Mouse (Mus musculus) limb, embryonic 12.5 days (tissue): ENCODE results near the gene Cdc16. TPM values are rescaled to one million over a fixed set of nuclear protein-coding genes. Genes with fewer than 3 reads are reported as not detected.

Source experiments
- ATAC-seq: fragments of 200-750 bp; cut with Nextera tagmentation; 2 replicates; pipeline ENCODE4 v1.8.0; 2017; ENCODE audit warnings: low read depth, moderate TSS enrichment; ENCODE audit not compliant: insufficient number of reproducible peaks, insufficient read depth, low FRiP score, low TSS enrichment
- H3K27ac ChIP-seq: fragments of 300-500 bp; sonication (generic); 2 replicates; pipeline ENCODE4 v1.5.1; 2016; ENCODE audit warnings: mild to moderate bottlenecking, moderate library complexity
- H3K27me3 ChIP-seq: fragments of 300-500 bp; sonication (generic); 2 replicates; pipeline ENCODE4 v1.6.1; 2016; ENCODE audit warnings: mild to moderate bottlenecking, moderate library complexity
- H3K36me3 ChIP-seq: fragments of 300-500 bp; sonication (generic); 2 replicates; pipeline ENCODE4 v1.6.1; 2016; ENCODE audit warnings: mild to moderate bottlenecking, moderate library complexity
- H3K4me1 ChIP-seq: fragments of 300-500 bp; sonication (generic); replicated peaks from 2 replicates; pipeline ENCODE4 v1.6.1; 2016
- H3K4me2 ChIP-seq: fragments of 300-500 bp; sonication (generic); 2 replicates; pipeline ENCODE4 v1.6.1; 2016; ENCODE audit warnings: mild to moderate bottlenecking, moderate library complexity
- H3K4me3 ChIP-seq: fragments of 300-500 bp; sonication (generic); replicated peaks from 2 replicates; pipeline ENCODE4 v1.5.1; 2016; ENCODE audit warnings: mild to moderate bottlenecking
- H3K9ac ChIP-seq: fragments of 300-500 bp; sonication (generic); replicated peaks from 2 replicates; pipeline ENCODE4 v1.6.1; 2016; ENCODE audit warnings: mild to moderate bottlenecking, moderate library complexity
- H3K9me3 ChIP-seq: fragments of 300-500 bp; sonication (generic); 2 replicates; pipeline ENCODE4 v1.6.1; 2016; ENCODE audit warnings: mild to moderate bottlenecking, moderate library complexity
- WGBS: fragments of 180-500 bp; shearing (Covaris S2); methylation state at CpG from one replicate; pipeline ENCODE4 v1.1.7; 2016; 5-methylcytosine and 5-hydroxymethylcytosine counted together
- polyA plus RNA-seq: library from polyadenylated mRNA; unstranded; fragments of >200 nt; fragmentation: Nextera tagmentation; extraction: Ambion mirVana; gene quantifications from 2 replicates; pipeline ENCODE4 v1.2.1, GENCODE M21; 2016

Gene Cdc16
- polyA plus RNA-seq, 1 experiment from 2014 or later: 243 TPM

DNA sequence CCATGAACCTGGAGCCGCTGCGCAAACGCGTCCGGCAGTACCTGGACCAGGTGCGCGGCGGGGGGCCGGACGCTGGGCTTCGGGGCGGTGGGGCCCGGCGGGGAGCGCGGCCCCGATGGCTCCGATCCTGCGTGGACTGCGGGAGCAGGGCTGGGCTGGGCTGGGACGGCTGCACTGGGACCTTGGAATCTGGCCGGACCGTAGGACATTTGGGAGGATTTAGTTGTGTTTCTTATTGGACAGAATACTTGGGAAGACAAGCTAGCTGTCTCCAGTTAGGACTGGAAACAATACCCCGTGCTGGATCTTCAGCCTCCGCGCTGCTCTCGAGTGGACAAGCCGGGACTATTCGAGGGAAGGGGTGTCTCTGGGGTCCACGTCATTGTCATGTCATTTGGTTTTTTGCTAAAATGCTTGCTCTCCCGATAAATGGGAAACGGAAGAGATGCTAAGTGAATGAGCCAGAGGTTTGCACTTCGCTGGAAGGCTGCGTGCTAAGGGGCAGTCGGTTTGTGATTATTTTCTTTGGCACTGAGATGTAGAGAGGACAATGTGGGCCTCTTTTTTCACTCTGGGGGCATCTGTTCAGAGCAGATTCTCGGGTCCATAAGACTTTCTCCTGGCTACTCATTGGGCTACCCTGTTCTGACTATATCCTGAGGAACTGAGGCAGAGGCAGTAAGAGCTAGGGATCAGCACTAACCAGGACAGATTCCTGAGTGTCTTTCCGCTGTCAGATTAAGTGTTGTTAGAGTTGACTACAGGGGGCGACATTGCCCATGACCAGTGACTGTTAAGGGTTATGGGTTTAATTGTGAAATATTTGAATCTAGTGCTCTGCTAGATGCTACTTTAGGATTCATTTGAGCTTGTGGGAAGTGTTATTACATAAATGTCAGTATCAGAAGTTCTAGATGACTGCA lies 590 bp downstream of the Cdc16 start:
- Histone ChIP-seq H3K27ac (peak overlapping the region; percentile 84), H3K36me3 (peaks cover 27% of the 10 kb centered on the region), H3K27me3 (no peaks in the 10 kb centered on the region), H3K9ac (peak overlapping the region; percentile 95), H3K4me1 (peaks cover 23% of the 10 kb centered on the region), H3K9me3 (no peaks in the 10 kb centered on the region), H3K4me3 (peak overlapping the region; percentile 100), H3K4me2 (peak overlapping the region; percentile 91)
- ATAC-seq: peak; percentile 71
- under 1% methylated on average over 38 of the region's 38 CpGs for WGBS

DNA sequence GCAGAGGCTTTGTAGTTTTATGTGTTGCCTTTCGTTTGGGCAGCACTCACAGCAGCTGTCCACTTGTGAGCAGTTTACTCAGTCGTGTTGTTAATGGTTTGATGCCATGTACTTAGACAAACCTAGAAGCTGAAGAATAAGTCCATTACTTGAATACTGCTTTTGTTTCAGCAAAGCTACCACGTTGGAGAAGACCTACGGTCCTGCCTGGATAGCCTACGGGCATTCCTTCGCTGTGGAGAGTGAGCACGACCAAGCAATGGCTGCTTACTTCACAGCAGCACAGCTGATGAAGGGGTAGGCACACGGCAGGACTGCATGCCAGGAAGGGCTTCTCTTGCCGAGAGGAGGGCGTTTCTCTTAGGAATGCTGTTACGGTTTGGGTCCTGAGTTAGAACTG lies 11.7 kb downstream of the Cdc16 start:
- no peak for ATAC-seq
- no peak overlapping the region for H3K4me3 ChIP-seq
- H3K4me1 ChIP-seq: no peaks in the 10 kb centered on the region
- peaks cover 93% of the 10 kb centered on the region for H3K36me3 ChIP-seq
- H3K27ac ChIP-seq: no peak overlapping the region
- no peak overlapping the region for H3K4me2 ChIP-seq
- no peak overlapping the region for H3K9ac ChIP-seq
- H3K27me3 ChIP-seq: no peaks in the 10 kb centered on the region
- WGBS: 89% methylated on average over 11 of the region's 11 CpGs
- no peaks in the 10 kb centered on the region for H3K9me3 ChIP-seq

DNA sequence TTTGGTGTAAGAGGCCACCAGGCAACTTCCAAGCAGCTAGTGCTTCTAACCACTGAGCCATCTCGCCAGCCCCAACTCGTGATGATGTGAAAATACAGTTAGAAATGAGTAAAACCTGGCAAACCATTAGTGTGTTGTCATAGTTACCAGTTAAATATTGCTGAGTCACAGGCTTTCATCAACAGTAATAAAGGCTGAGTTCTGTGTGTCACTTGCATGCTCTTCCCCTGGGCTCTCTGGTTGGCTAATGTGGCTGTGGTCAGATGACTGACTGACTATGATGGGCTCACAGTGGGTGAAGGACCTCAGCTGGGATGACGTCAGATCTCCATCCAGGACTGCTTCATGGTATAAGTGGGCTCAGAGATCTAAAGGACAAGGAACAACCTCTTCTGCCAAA lies 23.1 kb downstream of the Cdc16 start:
- no peak overlapping the region for H3K9ac ChIP-seq
- 87% methylated on average over 3 of the region's 3 CpGs for WGBS
- H3K27me3 ChIP-seq: no peaks in the 10 kb centered on the region
- H3K36me3 ChIP-seq: peaks cover 64% of the 10 kb centered on the region
- H3K9me3 ChIP-seq: no peaks in the 10 kb centered on the region
- no peak overlapping the region for H3K4me3 ChIP-seq
- H3K4me2 ChIP-seq: no peak overlapping the region
- H3K4me1 ChIP-seq: peaks cover 10% of the 10 kb centered on the region
- ATAC-seq: no peak
- H3K27ac ChIP-seq: no peak overlapping the region

DNA sequence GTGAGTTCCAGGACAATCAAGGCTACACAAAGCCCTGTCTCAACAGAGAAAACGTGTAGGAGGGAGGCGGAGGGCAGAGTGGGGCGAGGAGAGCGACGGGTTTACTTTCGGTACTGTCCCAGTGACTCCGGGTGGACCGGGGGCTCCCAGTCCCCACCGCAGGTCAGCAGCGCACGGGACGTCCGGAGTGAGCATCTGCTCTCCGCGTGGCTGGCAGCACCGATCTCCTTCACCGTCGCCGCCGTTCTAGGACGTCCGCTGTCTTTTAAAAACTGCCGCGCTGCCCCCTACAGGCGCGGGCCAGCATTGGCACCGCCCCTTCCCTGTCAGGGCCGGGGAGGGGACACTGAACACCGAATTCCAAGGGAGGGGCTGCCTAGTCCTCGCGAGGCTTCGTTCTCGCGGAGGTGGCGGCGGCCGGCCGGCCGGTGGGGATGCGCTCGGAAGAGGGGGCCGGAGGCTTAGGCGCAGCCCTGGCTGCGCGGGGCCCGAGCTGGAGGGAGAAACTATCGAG lies 27.8 kb downstream of the Cdc16 start, which contains the start of gene Upf3a:
Gene Upf3a (plus strand): TSS at position 366 of the 514 bp plus-strand sequence.
- H3K9me3 ChIP-seq: no peaks in the 10 kb centered on the region
- H3K27ac ChIP-seq: peak within 1 kb of the TSS; percentile 97
- H3K36me3 ChIP-seq: peaks cover 44% of the 10 kb centered on the region
- WGBS: under 1% methylated on average over 47 of the region's 47 CpGs
- peak within 1 kb of the TSS; percentile 92 for H3K9ac ChIP-seq
- peak within 1 kb of the TSS; percentile 67 for H3K4me3 ChIP-seq
- ATAC-seq: peak; percentile 91
- H3K4me2 ChIP-seq: peak within 1 kb of the TSS; percentile 78
- H3K27me3 ChIP-seq: no peaks in the 10 kb centered on the region
- H3K4me1 ChIP-seq: peaks cover 14% of the 10 kb centered on the region

DNA sequence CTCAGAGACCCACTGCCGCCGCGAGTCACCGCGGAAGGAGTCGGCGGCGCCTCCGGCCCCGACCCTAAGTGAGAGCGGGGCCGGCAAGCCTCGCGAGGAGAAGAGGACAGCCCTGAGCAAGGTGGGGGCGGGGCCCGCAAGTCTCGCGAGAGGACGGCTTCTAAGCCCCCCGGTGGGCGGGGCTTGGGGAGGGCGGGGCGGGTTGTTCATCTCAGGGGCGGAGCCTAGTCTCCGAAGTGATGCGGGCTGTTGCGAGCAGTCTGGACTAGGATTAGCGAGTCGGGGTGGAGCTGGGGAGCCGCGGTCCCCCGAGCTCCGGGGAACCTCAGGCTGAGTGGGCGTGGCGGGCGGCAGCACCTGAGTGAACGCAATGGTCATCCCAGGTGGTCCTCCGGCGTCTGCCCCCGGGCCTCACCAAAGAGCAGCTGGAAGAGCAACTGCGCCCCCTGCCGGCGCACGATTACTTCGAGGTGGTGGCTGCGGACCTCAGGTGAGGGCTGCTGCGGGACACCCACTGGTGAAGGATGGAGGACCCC lies 28.4 kb downstream of the Cdc16 start:
- Histone ChIP-seq H3K4me1 (peaks cover 14% of the 10 kb centered on the region), H3K4me3 (peak overlapping the region; percentile 67), H3K4me2 (peak overlapping the region; percentile 78), H3K36me3 (peaks cover 41% of the 10 kb centered on the region), H3K9me3 (no peaks in the 10 kb centered on the region), H3K27me3 (no peaks in the 10 kb centered on the region), H3K27ac (peak overlapping the region; percentile 97), H3K9ac (peak overlapping the region; percentile 92)
- ATAC-seq: peak; percentile 96
- WGBS: under 1% methylated on average over 47 of the region's 47 CpGs

DNA sequence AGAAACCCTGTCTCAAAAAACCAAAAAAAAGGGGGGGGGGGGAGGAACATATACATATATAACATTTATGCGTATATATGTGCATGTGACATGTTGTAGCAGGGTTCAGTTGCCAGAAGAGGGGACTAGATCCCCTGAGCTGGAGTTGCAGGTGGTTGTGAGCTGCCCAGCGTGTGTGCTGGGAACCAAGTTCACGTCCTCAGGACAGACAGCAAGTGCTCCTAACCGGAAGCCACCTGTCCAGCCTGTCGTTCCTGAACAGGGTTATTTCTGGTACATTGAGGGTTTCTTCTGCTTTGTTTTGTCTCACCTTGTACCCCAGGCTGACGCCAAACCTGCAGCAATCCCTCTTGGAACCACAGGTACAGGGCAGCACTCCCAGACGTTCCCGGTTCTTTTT lies 32.1 kb downstream of the Cdc16 start:
- 94% methylated on average over 8 of the region's 8 CpGs for whole genome bisulfite sequencing
- Histone ChIP-seq H3K9me3 (no peaks in the 10 kb centered on the region), H3K27me3 (no peaks in the 10 kb centered on the region), H3K9ac (no peak overlapping the region), H3K4me3 (no peak overlapping the region), H3K36me3 (peaks cover 53% of the 10 kb centered on the region), H3K27ac (no peak overlapping the region), H3K4me2 (no peak overlapping the region), H3K4me1 (peaks cover 8% of the 10 kb centered on the region)
- ATAC-seq: no peak

DNA sequence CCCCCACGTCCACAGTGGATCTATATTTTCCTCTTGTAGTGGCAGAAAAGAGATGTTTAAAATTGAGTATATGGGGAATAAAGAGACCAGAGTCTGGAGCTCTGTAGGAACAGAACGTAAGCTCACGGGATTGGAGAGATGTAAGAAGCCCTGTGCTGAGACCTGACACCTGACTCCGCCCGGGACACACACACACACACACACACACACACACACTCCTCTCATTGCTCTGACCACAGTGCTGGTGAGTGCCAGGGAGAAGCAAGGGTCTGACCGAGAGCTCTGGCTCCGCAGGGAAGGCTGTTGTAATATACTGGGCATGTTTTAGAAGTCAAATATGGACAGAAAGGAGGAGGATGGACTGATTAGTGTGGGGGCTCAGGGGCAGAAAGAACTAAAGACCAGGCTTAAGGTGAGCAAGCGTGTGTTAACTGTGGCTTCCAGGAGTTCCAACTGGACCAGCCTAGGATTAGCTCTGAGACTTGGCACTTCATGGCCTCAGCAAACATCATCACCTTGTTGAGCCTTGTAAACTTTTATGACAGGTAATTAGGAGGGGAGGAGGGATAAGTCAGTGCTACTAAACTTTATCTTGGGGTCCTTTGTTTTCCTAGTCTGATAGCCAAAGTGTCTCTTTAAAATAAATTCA lies 35.7 kb downstream of the Cdc16 start:
- no peak overlapping the region for H3K27ac ChIP-seq
- no peaks in the 10 kb centered on the region for H3K4me1 ChIP-seq
- H3K4me2 ChIP-seq: no peak overlapping the region
- 83% methylated on average over 8 of the region's 8 CpGs for WGBS
- no peaks in the 10 kb centered on the region for H3K27me3 ChIP-seq
- peaks cover 76% of the 10 kb centered on the region for H3K36me3 ChIP-seq
- H3K9ac ChIP-seq: no peak overlapping the region
- ATAC-seq: no peak
- H3K4me3 ChIP-seq: no peak overlapping the region
- no peaks in the 10 kb centered on the region for H3K9me3 ChIP-seq

DNA sequence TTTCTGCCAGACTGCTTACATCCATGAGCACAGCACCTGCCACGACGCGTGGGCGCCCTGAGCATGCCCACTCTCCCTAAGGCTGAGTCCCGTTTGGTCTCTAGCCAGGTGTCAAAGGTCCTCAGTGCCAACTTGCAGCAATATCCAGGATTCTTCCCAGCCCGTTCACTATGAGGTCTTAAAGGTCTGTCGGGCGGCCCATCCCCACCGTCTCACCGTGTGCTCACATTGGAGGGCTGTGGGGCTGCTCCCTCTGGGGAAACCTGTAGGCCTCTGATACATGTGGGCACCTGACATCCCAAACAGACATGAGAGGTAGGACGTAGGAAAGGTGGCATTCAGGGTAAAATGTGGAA lies 36.2 kb downstream of the Cdc16 start:
- no peak overlapping the region for H3K4me2 ChIP-seq
- no peaks in the 10 kb centered on the region for H3K9me3 ChIP-seq
- H3K4me1 ChIP-seq: no peaks in the 10 kb centered on the region
- peaks cover 76% of the 10 kb centered on the region for H3K36me3 ChIP-seq
- ATAC-seq: no peak
- H3K9ac ChIP-seq: no peak overlapping the region
- no peak overlapping the region for H3K4me3 ChIP-seq
- no peak overlapping the region for H3K27ac ChIP-seq
- WGBS: 89% methylated on average over 11 of the region's 11 CpGs
- no peaks in the 10 kb centered on the region for H3K27me3 ChIP-seq

DNA sequence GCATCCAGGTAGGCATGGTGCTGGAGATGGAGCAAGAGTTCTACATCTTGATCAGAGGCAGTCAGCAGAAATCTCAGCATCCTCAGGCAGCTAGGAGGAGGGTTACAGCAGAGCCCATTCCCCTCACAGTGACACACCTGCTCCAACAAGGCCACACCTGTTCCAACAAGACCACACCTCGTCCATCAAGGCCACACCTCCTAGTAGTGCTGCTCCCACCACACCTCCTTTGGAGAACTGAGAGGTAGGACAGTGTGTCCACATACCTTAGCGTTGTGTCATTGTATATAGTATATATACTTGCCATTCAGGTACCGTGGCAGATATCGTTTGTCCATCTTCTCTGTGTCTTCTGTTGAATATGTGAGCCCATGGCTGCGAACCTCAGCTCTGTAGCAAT lies 40.2 kb downstream of the Cdc16 start:
- Histone ChIP-seq H3K36me3 (peaks cover 58% of the 10 kb centered on the region), H3K27ac (no peak overlapping the region), H3K4me2 (no peak overlapping the region), H3K9me3 (no peaks in the 10 kb centered on the region), H3K27me3 (no peaks in the 10 kb centered on the region), H3K4me1 (no peaks in the 10 kb centered on the region), H3K4me3 (no peak overlapping the region), H3K9ac (no peak overlapping the region)
- no peak for ATAC-seq
- 92% methylated on average over 5 of the region's 5 CpGs for WGBS

DNA sequence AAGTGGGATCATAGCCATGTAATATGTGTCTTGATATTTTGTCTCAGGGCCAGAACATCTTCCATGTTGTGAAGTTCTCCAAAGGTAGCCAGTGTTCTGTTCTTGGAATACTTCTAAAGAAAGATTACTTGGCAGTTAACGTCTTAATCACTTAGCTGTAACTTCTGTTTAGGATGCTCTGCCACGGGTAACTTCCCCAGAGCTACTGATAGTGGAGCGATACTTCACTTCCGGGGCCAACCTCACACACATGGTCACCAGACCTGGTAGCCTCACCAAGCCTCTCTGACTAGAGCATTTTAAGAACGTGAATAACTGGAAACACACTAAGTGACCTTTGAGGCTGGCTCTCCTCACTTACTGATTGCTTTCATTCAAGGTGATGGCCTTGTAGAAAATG lies 42.1 kb downstream of the Cdc16 start:
- no peak overlapping the region for H3K27ac ChIP-seq
- no peaks in the 10 kb centered on the region for H3K9me3 ChIP-seq
- H3K36me3 ChIP-seq: peaks cover 44% of the 10 kb centered on the region
- no peaks in the 10 kb centered on the region for H3K27me3 ChIP-seq
- H3K4me2 ChIP-seq: no peak overlapping the region
- no peak overlapping the region for H3K4me3 ChIP-seq
- no peaks in the 10 kb centered on the region for H3K4me1 ChIP-seq
- H3K9ac ChIP-seq: no peak overlapping the region
- 89% methylated on average over 5 of the region's 5 CpGs for WGBS
- ATAC-seq: no peak

DNA sequence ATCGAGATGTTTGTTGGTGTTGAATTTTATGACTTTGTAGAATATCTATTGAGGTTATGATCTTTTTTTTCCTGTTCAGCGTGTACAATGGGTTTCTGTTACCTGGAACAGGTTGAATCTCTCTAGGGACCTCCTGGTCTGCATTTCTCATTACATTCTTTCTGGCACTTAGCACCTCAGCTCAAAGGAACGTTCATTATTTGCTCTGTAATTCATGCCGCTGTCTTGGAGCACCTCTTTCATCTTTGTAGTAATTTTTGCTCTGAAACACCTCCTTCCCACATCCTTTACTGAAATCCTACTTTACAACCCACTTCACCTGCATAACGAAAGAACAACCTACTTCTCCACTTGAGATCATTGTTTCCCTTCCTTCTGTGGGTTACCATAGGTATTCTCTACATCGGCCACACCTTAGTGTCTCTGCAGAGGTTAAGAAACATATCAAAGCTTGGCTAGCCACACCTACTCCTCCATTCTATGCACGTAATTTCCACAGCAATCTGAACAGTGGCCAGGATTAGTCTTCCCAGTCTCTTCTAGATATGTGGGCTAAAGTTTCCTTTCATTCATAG lies 71.2 kb downstream of the Cdc16 start:
- Histone ChIP-seq H3K27me3 (no peaks in the 10 kb centered on the region; the same call in 1 of the 2 replicates), H3K9me3 (no peaks in the 10 kb centered on the region), H3K4me1 (no peaks in the 10 kb centered on the region), H3K27ac (no peak overlapping the region), H3K36me3 (no peaks in the 10 kb centered on the region), H3K9ac (no peak overlapping the region), H3K4me3 (no peak overlapping the region), H3K4me2 (no peak overlapping the region)
- no peak for ATAC-seq
- 74% methylated on average over 7 of the region's 7 CpGs for WGBS
